Mouse (Mus musculus) spleen, adult 2 months (tissue): ENCODE data around the gene Gmppb.

Experiments
- CTCF ChIP-seq: fragments of 200-500 bp; IDR thresholded peaks from 2 replicates; pipeline ENCODE4 v1.5.1; 2011; ENCODE audit warnings: mild to moderate bottlenecking, inconsistent platforms; ENCODE audit not compliant: insufficient read depth, insufficient read length, insufficient replicate concordance; ENCODE audit errors: extremely low read depth
- POLR2A ChIP-seq: fragments of 200-500 bp; IDR thresholded peaks from 2 replicates; pipeline ENCODE4 v1.6.1; 2011; ENCODE audit warnings: low read depth, low read length, inconsistent platforms

DNA sequence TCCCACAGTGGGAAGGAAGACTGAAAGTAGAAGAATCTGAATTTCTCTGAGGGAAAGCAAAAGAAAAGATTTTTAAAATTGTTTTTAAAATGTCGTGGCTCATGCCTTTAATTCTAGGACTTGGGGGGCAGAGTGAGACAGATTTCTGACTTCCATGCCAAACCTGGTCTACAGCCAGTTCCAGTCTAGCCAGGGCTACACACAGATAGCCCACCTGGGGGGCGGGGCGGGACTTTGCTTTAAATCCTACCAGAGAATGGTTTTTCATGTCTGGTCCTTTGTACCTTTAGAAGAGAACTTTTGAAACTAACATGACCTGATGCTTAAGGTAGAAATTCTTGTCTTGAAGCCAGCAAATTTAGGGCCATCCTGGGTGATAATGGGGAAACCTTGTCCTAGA, 25.8 kb upstream of the Gmppb start:
- TF ChIP-seq CTCF (no peak), POLR2A (no peak)
